Mouse (Mus musculus): ENCODE measurements around the gene Cep95.
"Not testable (repeated sequence)": the region's sequence is repeated elsewhere in the genome, so short reads cannot be mapped to it uniquely, and the experiment has no call there.

The Cep95 gene

DNA sequence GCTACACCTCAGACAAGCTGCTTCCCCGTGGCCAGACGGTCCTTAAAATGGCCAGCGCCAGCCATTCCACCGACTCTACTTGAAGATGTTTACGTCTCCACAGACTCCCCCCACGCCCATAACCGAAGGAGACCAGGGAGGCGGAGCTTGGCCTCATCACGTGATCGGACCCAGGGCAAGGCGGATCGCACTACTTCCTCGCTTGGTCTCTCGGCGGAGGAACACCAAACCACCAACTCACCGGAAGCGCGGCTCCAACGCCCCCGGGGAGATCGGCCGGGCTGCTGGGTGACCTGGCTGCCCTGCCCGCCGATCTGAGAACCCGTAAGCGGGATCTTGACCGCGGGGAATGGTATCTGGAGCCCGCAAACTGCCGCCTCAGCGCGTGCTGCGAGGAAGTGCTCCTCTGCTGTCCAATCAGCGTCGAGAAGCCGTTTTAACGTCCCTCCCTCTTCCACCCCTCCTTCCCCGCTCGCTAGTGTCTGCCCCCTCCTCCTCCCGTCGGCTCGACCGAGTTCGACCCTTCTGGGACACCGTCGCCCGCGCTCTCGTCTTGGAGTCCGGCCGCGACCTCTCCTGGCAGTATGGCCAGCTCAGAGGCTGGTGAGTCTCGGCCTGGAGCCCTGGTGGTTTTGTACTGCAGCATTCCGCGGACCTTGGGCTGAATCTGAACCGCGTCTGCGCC, at the start of gene Cep95, which contains the start of gene Ddx5:
Gene Cep95, plus strand, starts transcription at position 478 of the 685 bp plus-strand sequence.
Gene Ddx5, minus strand, starts transcription at position 411 of the 685 bp plus-strand sequence.
- peak; percentile 96 to 99 for DNase-seq (ENCODE audit: low read depth in 1 of 2, low spot score in 2 of 2)

DNA sequence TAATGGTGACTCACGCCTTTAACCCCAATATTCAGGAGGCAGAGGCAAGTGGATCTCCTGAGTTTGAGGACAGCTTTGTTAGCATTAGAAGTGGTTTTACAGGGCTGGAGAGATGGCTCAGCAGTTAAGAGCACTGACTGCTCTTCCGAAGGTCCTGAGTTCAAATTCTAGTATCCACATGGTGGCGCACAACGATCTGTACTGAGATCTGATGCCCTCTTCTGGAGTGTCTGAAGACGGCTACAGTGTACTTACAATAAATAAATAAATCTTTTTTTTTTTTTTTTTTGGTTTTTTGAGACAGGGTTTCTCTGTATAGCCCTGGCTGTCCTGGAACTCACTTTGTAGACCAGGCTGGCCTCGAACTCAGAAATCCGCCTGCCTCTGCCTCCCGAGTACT, 48.3 kb upstream of the Cep95 start:
- not testable (repeated sequence) for DNase-seq (ENCODE audit: low read depth in 1 of 2, low spot score in 2 of 2)

DNA sequence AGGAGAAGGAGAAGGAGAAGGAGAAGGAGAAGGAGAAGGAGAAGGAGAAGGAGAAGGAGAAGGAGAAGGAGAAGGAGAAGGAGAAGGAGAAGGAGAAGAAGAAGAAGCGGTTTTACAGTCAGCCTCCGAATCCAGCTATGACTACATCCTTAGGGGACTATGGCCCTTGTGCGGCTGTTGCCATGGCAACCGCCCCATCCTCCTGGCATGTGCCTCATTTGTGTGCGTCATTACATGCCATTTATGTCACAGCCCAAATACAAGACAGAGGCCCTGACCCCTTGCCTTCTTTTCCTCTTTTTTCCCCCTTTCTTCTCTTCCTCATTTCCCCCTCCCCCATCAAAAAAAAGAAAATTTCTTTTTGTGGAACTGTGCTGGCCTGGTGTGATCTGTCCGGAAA, 47.8 kb upstream of the Cep95 start:
- DNase-seq (ENCODE audit: low read depth in 1 of 2, low spot score in 2 of 2) = no peak

DNA sequence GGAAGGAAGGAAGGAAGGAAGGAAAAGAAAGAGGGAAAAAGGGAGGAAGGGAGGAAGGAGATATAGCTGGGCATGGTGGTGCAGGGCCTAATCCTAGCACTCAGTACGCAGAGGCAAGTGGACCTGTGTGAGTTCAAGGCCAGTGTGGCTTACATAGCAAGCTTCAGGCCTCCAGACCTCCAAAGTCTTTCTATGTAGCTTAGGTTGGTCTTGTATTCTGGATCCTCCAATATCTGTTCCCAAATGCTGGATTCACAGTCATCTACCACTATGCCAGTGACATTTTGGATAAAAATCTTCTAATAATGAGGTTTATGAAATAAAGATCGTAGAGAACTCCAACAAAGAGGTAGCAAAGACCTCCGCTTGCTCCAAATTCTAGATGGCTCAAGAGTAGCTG, 47.2 kb upstream of the Cep95 start:
- DNase-seq (ENCODE audit: low read depth in 1 of 2, low spot score in 2 of 2) = no peak

DNA sequence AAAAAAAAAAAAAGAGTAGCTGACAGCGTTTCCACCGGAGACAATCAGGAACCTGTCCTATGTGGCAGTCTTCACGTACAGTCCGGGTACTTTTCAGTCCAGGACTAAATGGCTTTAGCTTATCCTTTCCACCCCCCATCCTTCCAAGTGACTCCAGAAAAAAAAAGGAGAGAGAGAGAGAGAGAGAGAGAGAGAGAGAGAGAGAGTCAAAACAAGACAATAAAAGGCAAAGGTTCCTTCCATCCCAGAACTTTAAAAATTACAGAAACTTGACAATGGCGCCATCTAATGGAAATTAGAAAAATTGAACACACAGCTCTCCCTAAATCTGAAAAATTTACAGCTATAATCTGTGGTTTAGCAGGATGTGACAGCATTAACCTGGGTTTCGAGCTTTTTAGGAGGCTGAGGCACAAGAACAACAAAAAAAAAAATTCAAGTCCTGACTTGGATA, 46.6 kb upstream of the Cep95 start:
- DNase-seq (ENCODE audit: low read depth in 1 of 2, low spot score in 2 of 2) = no peak

DNA sequence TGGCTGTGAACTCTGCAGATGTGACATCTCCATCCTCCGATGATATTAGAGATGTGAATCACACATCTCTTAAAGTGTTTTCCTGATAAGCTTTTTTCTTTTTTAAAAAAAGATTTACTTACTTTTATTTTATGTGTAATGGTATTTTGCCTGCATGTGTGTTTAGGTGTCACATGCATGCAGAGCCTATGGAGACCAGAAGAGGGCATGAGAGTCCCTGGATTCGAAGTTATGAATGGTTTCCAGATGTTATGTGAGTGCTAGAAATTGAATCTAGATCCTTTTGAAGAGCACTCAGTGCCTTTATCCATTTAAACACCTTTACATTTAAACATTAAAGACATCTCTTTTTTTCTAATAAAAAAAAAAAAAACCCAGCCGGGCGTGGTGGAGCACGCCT, 44.1 kb upstream of the Cep95 start:
- DNase-seq (ENCODE audit: low read depth in 1 of 2, low spot score in 2 of 2) = no peak

DNA sequence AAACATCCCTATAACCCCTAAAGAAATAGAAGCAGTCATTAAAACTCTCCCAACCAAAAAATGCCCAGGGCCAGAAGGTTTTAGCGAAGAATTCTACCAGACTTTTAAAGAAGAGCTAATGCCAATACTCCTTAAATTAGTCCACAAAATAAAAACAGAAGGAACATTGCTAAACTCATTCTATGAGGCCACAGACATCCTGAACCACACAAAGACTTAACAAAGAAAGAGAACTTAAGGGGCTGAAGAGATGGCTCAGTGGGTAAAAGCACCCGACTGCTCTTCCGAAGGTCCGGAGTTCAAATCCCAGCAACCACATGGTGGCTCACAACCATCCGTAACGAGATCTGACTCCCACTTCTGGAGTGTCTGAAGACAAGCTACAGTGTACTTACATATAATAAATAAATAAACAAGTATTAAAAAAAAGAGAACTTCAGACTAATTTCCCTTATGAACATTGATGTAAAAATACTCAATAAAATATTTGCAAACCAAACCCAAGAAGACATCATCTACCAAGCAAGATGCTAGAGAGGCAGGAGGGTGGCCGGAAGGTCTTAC, 39.4 kb upstream of the Cep95 start:
- DNase-seq (ENCODE audit: low read depth in 1 of 2, low spot score in 2 of 2) = not testable (repeated sequence)

DNA sequence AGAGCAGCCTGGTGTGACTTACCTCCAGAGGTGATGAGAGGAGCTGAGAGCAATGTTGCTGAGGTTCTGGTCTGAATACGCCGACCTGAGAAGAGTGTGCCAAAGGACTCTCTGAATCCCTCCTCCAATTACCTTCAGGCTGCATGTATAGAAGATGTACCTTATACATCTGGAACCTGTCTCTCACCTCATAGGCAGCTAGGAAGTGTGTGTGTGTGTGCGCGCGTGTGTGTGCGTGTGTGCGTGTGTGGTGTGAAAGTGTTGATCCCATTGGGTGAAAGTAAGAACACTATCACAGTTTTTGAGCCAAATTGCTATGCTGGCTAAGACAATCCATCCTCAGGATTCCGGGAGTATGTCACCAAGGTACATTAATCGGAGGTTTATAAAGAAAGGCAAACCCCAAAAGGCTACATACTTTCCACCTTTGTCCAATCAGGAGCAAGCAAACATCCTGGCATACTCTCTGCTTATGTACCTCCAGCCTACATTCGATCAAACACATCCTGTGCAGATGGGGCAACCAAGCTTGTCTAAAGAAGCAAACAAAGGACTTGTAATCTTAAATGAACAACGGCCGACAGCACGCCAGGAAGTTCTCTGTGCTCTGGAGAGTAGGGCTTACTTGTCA, 38.8 kb upstream of the Cep95 start, which contains the start of gene Pecam1:
Gene Pecam1, minus strand, starts transcription at position 508 of the 631 bp plus-strand sequence.
- DNase-seq (ENCODE audit: low read depth in 1 of 2, low spot score in 2 of 2) = no peak

DNA sequence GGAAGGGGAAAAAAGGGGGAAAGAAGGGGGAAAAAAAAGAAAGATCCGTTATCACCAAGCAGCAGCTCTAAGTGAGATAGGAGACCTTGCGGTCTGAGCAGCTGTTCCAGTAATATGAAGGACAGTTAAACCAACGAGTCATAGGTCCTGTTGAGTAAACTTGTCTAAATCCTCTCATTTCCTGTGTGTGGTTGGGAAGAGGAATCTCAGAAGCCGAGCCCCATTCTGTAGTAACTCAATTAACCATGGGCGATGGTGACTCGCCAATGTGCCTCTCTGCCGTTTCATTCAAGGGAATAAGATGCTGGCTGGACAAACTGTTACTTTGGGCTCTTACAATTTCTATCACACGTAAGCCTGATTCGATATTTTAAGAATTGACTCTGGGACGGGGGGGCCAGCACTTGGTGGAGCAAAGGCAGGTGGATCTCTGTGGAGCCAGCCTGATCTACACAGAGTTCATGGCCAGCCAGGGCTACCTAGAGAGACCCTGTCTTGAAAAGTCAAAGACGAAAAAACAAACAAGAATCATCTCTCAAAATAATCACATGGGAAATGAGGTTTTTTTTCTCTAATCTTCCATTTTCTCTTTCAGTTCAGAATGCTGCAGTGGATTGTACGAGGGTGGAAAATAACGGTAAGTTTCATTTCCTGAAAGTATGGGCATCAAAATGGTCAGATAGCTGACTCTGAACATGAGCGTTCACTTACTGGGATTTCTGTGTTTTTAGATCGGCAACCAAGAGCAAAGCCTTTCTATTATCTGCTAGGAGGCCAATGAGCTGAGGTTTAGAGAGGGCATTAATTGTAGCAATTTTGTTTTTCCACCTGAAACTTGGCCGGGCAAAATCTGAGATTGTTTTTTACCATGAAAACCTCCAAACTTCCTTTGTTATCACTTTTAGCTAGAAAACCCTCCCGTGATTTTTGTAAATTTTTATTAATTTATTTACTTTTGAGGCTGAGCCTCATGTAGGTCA, 37.7 kb upstream of the Cep95 start, which contains the start of gene Milr1:
Gene Milr1, plus strand, starts transcription at position 188 of the 980 bp plus-strand sequence.
- DNase-seq (ENCODE audit: low read depth in 1 of 2, low spot score in 2 of 2) = peak in 1 of 2 experiments; percentile 22

DNA sequence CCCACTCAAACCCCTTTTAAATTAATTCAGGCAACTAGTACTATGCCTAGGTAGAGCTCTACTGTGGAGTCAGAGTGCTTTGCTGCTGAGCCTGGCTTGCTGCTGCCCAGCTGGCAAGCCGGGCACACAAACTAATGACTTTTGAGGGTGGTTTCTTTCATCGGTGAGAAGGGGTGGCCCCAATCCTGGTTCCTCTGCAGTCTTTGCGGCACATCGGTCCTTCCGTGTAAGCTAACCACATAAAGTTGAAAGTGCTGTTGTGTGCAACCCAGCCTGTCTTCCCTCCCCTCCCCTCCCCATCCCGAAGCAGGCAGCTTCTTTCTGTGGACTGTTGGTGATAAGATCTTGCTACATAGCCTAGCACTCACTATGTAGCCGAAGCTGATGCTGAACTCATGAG, 36.9 kb upstream of the Cep95 start:
- DNase-seq (ENCODE audit: low read depth in 1 of 2, low spot score in 2 of 2) = peak in 1 of 2 experiments; percentile 56

DNA sequence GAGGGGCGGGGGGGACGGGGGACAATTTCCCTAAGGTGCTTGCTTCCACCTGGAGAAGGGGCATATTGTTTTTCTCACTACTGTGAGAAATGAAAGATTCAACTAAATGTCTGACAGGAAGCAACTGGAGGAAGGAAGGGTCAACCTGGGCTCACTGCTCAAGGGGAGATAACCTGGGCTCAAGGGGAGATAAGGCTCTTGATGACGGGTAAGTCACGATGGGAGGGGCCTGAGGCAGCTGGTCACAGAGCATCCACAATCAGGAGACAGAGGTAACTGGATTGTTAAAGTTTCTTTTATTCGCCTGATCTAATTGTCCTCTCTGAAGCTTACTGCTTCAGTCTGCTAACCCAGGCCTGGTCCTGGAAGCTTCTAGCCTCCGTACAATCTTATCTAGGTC, 35.7 kb upstream of the Cep95 start:
- DNase-seq (ENCODE audit: low read depth in 1 of 2, low spot score in 2 of 2) = no peak

DNA sequence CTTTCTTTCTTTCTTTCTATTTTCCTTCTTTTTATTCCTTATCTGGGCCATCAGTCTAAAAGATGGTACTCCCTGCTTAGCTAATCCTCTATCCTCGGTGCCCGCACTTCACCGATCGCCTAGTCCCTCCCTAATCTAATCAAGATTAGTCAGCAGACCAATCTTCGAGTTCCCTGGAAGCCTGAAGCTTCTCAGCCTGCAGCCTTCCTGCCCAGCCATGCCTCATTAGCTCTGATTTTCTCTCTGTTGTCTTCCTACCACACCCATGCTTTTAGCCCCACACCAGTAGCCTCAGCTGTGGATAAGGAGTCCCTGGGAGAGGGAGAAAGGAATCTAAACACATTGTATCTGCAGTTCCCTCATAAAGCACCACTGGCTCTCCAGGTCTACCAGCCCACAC, 33.5 kb upstream of the Cep95 start:
- DNase-seq (ENCODE audit: low read depth in 1 of 2, low spot score in 2 of 2) = no peak

DNA sequence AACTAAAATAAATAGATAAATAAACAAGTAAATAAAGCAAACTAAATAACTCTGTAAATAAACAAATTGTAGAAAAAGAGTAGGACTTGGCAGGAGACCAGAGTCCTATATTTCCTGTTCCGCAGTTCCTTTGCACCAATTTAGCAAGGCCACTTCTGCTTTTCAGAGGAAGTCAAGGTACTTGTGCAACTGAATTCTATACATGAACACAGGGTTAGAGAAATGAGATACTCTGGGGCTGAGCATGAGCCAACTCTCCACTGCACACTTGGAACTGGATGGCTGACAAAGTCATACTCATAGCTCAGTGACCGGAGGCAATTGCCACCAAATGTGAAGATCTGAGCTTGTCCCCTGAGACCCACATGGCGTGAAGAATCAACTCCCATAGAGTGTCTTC, 30.0 kb upstream of the Cep95 start:
- DNase-seq (ENCODE audit: low read depth in 1 of 2, low spot score in 2 of 2) = peak; percentile 28 to 43

DNA sequence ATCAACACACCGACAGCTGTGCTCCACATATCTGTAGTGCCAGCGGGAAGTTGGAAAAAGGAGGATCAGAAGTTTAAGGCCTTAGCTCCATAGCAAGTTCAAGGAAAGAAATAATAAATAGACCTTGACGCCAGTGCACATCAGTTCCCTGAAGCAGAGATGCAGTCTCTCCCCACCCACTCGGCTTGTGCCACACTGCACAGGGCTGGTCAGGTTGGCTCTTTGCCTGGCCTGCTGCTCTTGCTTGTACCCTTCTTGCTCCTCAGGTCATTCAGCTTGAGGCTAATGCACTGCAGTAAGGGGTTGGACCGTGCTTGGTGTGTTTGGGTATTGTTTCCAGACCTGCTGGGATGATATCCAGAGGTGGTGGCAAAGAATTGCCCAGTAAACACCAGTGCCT, 28.5 kb upstream of the Cep95 start:
- DNase-seq (ENCODE audit: low read depth in 1 of 2, low spot score in 2 of 2) = no peak

DNA sequence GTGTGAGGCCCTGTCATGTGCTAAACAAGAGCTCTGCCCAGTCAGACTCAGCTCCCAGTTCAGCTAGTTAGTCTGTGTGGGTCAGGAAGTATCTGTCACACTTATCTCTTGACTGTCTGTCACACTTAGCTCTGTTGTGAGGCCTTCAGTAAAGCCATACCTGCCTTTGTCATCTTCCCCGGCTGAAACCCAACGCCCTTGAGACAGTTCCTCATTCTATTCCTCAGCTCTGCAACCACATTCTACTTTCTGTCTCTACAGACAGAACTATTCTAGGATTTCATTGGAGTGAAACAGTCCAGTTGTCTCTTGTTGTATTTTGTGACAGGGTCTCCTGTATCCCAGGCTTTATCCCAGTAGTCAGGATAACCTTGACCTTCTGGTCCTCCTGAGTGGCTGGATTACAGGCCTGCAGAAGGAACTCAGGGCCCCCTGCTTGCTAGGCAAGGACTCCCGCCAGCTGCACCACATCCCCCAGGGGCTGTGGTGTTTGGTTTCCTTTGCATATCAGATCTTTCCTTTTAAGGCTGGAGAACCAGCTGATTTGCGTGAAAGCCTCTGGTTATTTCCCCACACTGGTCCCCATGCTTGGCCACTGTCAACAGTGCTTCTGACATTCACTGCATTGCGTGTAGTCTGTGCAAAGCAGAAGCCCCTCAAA, 26.8 kb upstream of the Cep95 start:
- DNase-seq (ENCODE audit: low read depth in 1 of 2, low spot score in 2 of 2) = peak in 1 of 2 experiments; percentile 35

DNA sequence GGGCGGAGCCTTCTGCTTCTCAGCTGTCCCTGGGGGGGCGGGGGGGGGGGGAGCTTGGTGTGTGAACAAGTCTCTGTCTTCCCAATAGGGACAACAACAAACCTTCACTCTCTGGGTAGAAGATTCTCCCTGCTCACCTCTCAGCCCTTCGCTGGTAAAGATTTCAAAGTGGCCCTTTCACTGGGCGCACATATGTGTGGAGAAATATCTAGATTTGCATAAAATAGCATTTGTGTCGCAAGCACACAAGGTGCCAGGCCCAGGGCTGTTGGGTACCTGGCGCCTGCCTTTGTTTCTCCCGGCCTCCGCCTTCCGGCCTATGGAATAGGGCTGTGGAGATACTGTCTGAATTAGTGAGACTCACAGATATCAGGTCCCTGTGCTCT, 26.3 kb upstream of the Cep95 start:
- no peak for DNase-seq (ENCODE audit: low read depth in 1 of 2, low spot score in 2 of 2)

DNA sequence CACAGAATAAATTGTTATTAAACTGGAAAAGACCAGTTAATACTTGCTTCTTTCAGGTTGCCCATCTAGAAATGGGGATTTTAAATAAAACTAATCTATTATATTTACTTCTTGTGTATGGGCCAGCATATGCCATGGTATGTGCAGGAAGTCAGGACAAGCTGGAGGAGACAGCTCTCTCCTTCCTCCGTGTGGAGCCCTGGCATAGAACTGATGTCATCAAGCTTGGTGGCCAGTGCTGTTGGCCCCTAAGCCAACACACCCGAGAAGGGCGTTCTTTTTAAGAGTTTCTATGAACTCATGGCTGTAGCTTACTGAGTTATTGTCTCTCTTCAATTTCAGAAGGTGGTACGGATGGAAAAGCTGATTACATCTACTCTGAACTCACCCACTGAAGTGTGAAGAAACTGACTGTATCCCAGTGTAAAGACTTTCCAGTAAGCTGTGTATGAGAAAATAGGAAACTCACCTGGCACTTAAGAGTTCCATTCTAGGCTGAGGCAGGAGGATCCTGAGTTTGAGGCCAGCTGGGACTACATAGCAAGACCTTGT, 22.4 kb upstream of the Cep95 start:
- no peak for DNase-seq (ENCODE audit: low read depth in 1 of 2, low spot score in 2 of 2)

DNA sequence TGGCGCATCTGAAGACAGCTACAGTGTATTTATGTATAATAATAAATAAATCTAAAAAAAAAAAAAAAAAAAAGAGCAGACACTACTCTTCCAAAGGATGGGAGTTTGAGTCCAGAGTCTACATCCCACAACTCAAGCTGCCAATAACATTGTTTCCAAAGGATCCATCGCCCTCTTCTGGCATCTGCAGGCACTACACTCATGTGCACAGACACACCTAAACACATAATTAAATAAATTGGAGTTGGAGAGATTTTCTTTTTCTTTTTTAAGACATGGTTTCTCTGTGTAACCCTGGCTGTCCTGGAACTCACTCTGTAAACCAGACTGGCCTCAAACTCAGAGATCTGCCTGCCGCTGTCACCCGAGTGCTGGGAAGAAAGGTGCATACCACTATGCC, 21.5 kb upstream of the Cep95 start:
- no peak for DNase-seq (ENCODE audit: low read depth in 1 of 2, low spot score in 2 of 2)

DNA sequence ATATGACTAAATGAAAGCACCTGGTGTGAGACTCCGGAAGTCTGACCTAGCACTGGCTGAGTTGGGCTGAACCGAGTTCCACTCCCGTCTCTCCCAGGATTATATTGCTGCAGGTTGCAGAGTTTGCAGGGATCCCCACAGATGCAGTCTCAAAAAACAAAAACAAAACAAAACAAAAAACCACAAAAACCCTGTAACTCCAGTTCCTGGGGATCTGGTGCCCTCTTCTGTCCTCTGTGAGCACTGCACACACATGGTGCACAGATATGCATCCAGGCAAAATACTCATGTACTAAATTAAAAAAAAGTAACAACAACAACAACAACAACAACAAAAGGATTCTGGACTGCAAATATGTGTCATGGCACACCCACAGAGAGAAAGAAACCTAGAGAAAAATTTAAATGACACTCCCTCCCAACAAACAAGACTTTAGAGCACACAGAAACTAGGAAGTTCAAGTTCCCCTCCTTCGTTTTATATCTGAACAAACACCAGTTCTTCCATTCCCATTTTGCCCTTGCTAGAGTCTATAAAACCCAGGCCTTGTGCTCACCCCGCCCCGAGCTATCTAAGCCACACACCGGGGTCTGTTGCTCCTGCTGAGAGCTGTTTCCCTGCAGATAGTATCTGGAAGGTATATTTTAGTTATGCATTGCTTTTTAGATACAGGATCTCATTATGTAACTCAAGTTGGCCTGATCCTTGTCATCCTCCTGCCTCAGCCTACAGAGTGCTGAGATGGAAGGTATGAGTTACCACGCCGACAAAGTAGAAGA, 18.7 kb upstream of the Cep95 start:
- no peak for DNase-seq (ENCODE audit: low read depth in 1 of 2, low spot score in 2 of 2)
